Mouse (Mus musculus): Measurements from ENCODE around the gene Syne4.

The Syne4 gene

GRCm38 (mm10) chr7:30308076-30309005, 6.3 kb upstream of the Syne4 start, which contains the start of gene Alkbh6:
Gene Alkbh6, plus strand, starts transcription at chr7:30308717.
- Histone ChIP-seq H3K36me3 (ENCODE audit: insufficient read depth, low read length) (peaks cover 47% of the 10 kb centered on the region), H3K9me3 (ENCODE audit: low read length) (no peaks in the 10 kb centered on the region), H3K4me3 (replicated peaks; ENCODE audit: low read length) (peak within 1 kb of the TSS; percentile 95), H3K27me3 (ENCODE audit: insufficient read depth, low read length) (no peaks in the 10 kb centered on the region), H3K4me1 (replicated peaks; ENCODE audit: low read depth, low read length) (peaks cover 49% of the 10 kb centered on the region)
- TF ChIP-seq CTCF (conservative IDR thresholded peaks at IDR 0.05; ENCODE audit: low read length) = no peak
- no peak for TF ChIP-seq NANOG (IDR thresholded peaks at IDR 0.05; ENCODE audit: borderline replicate concordance, low read length)
- TF ChIP-seq POU5F1 (IDR thresholded peaks at IDR 0.05; ENCODE audit: borderline replicate concordance, low read length) = no peak

GRCm38 (mm10) chr7:30309395-30310129, 5.0 kb upstream of the Syne4 start:
- Histone ChIP-seq H3K27me3 (ENCODE audit: insufficient read depth, low read length) (no peaks in the 10 kb centered on the region), H3K4me3 (replicated peaks; ENCODE audit: low read length) (peak overlapping the region; percentile 95), H3K9me3 (ENCODE audit: low read length) (no peaks in the 10 kb centered on the region), H3K4me1 (replicated peaks; ENCODE audit: low read depth, low read length) (peaks cover 62% of the 10 kb centered on the region), H3K36me3 (ENCODE audit: insufficient read depth, low read length) (peaks cover 43% of the 10 kb centered on the region)
- TF ChIP-seq POU5F1 (IDR thresholded peaks at IDR 0.05; ENCODE audit: borderline replicate concordance, low read length) (no peak), CTCF (conservative IDR thresholded peaks at IDR 0.05; ENCODE audit: low read length) (no peak), NANOG (IDR thresholded peaks at IDR 0.05; ENCODE audit: borderline replicate concordance, low read length) (no peak)

- Histone ChIP-seq H3K27me3 (ENCODE audit: insufficient read depth, low read length) (no peaks in the 10 kb centered on the region), H3K36me3 (ENCODE audit: insufficient read depth, low read length) (peaks cover 43% of the 10 kb centered on the region), H3K4me3 (replicated peaks; ENCODE audit: low read length) (peak overlapping the region; percentile 95), H3K4me1 (replicated peaks; ENCODE audit: low read depth, low read length) (peaks cover 66% of the 10 kb centered on the region), H3K9me3 (ENCODE audit: low read length) (no peaks in the 10 kb centered on the region)
- no peak for TF ChIP-seq NANOG (IDR thresholded peaks at IDR 0.05; ENCODE audit: borderline replicate concordance, low read length)
- TF ChIP-seq CTCF (conservative IDR thresholded peaks at IDR 0.05; ENCODE audit: low read length) = no peak
- no peak for TF ChIP-seq POU5F1 (IDR thresholded peaks at IDR 0.05; ENCODE audit: borderline replicate concordance, low read length)
Measured at GRCm38 (mm10) chr7:30310136-30310535, 4.5 kb upstream of the Syne4 start.

- peaks cover 80% of the 10 kb centered on the region for H3K4me1 ChIP-seq (replicated peaks; ENCODE audit: low read depth, low read length)
Measured at GRCm38 (mm10) chr7:30313666-30314320, 814 bp upstream of the Syne4 start.

GRCm38 (mm10) chr7:30315559-30316529, 1.2 kb downstream of the Syne4 start:
- TF ChIP-seq CTCF (conservative IDR thresholded peaks at IDR 0.05; ENCODE audit: low read length) (no peak), POU5F1 (IDR thresholded peaks at IDR 0.05; ENCODE audit: borderline replicate concordance, low read length) (no peak)
- Histone ChIP-seq H3K36me3 (ENCODE audit: insufficient read depth, low read length) (peaks cover 74% of the 10 kb centered on the region), H3K4me1 (replicated peaks; ENCODE audit: low read depth, low read length) (peaks cover 69% of the 10 kb centered on the region), H3K27me3 (ENCODE audit: insufficient read depth, low read length) (no peaks in the 10 kb centered on the region), H3K4me3 (replicated peaks; ENCODE audit: low read length) (peak overlapping the region; percentile 81), H3K9me3 (ENCODE audit: low read length) (no peaks in the 10 kb centered on the region)

More at GRCm38 (mm10) chr7:30313666-30314320, 814 bp upstream of the Syne4 start:
- TF ChIP-seq POU5F1 (IDR thresholded peaks at IDR 0.05; ENCODE audit: borderline replicate concordance, low read length) (no peak), CTCF (conservative IDR thresholded peaks at IDR 0.05; ENCODE audit: low read length) (no peak), NANOG (IDR thresholded peaks at IDR 0.05; ENCODE audit: borderline replicate concordance, low read length) (no peak)
- H3K36me3 ChIP-seq (ENCODE audit: insufficient read depth, low read length) = peaks cover 63% of the 10 kb centered on the region
- no peaks in the 10 kb centered on the region for H3K9me3 ChIP-seq (ENCODE audit: low read length)
- no peaks in the 10 kb centered on the region for H3K27me3 ChIP-seq (ENCODE audit: insufficient read depth, low read length)
- H3K4me3 ChIP-seq (replicated peaks; ENCODE audit: low read length) = peak overlapping the region; percentile 81

- Histone ChIP-seq H3K27me3 (ENCODE audit: insufficient read depth, low read length) (no peaks in the 10 kb centered on the region), H3K4me3 (replicated peaks; ENCODE audit: low read length) (0 out of 2 replicates have a peak overlapping the region, but pooled peaks have one; percentile 10), H3K36me3 (ENCODE audit: insufficient read depth, low read length) (peaks cover 57% of the 10 kb centered on the region), H3K9me3 (ENCODE audit: low read length) (no peaks in the 10 kb centered on the region), H3K4me1 (replicated peaks; ENCODE audit: low read depth, low read length) (peaks cover 75% of the 10 kb centered on the region)
- TF ChIP-seq NANOG (IDR thresholded peaks at IDR 0.05; ENCODE audit: borderline replicate concordance, low read length) (no peak), CTCF (conservative IDR thresholded peaks at IDR 0.05; ENCODE audit: low read length) (no peak), POU5F1 (IDR thresholded peaks at IDR 0.05; ENCODE audit: borderline replicate concordance, low read length) (no peak)
Measured at GRCm38 (mm10) chr7:30318142-30318541, 3.5 kb downstream of the Syne4 start.

GRCm38 (mm10) chr7:30320946-30321345, 6.3 kb downstream of the Syne4 start:
- Histone ChIP-seq H3K36me3 (ENCODE audit: insufficient read depth, low read length) (peaks cover 53% of the 10 kb centered on the region), H3K9me3 (ENCODE audit: low read length) (no peaks in the 10 kb centered on the region), H3K4me3 (replicated peaks; ENCODE audit: low read length) (peak overlapping the region; percentile 94), H3K27me3 (ENCODE audit: insufficient read depth, low read length) (no peaks in the 10 kb centered on the region), H3K4me1 (replicated peaks; ENCODE audit: low read depth, low read length) (peaks cover 55% of the 10 kb centered on the region)
- no peak for TF ChIP-seq NANOG (IDR thresholded peaks at IDR 0.05; ENCODE audit: borderline replicate concordance, low read length)
- no peak for TF ChIP-seq CTCF (conservative IDR thresholded peaks at IDR 0.05; ENCODE audit: low read length)
- no peak for TF ChIP-seq POU5F1 (IDR thresholded peaks at IDR 0.05; ENCODE audit: borderline replicate concordance, low read length)

Measured in E14TG2a.4 (cell line).